Mouse (Mus musculus) layer of hippocampus, adult 8-10 months (tissue): Measurements from ENCODE around the gene Nubp1. TPM values are rescaled to one million over a fixed set of nuclear protein-coding genes. Genes with fewer than 3 reads are reported as not detected.

ENCODE experiments used
- DNase-seq, 2 experiments: peaks; one replicate each; pipeline ENCODE4 v3.0.0; 2022; ENCODE audit warnings: low spot score in 2 of 2
- total RNA-seq, 4 experiments: library from RNA; stranded (reverse); gene quantifications; 2 replicates each; pipeline ENCODE4 v1.2.4; 2022

Nubp1 gene
- total RNA-seq, 4 experiments from 2014 or later, result 16.8 to 20.7 (median 17.8) TPM

DNA sequence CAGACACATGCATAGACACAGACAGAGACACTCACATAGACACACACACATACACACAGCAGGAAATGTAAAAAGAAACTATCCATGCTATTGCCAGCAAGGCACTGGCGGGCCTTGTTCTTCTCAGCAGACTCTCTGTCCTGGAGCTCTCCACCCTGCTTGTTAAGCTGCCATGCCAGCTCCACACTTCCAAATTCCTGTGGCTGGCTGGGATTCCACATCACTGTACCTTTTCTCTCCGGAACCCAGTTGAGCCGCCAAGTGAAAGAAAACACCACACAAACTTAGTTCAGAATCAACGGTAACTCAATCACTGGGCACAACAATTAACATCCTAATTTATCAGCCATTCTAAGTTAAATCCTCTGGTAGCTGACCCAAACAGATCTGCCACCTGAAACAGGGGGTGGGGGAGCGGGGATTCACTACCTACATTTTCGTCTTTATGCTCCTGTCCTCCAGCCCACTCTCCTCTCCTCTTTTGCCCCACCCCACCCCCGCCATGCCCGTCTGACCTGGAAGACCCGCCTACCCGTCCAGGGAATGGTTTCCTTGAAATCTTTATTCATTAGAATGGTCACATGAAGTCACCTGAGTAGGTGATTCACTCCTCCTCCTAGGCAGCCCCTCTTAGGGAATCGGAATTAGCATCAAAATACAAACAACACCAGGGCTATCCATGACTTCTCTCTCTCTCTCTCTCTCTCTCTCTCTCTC is 55.8 kb downstream of the Nubp1 start:
- DNase-seq, result no peak

- peak; percentile 72 to 73 for DNase-seq
Measured at GRCm38 (mm10) chr16:10468201-10468600, 56.5 kb downstream of the Nubp1 start.

GRCm38 (mm10) chr16:10471950-10472349 is 60.2 kb downstream of the Nubp1 start:
- no peak for DNase-seq

Other genes starting within 250 kb of the Nubp1 start
- gene Rpl39l, start 241.7 kb upstream of the Nubp1 start, total RNA-seq, result not detected
- gene Atf7ip2, start 219.2 kb upstream of the Nubp1 start, total RNA-seq, result under 1 TPM in 1 of 4 experiments, not detected in 3; 0.16 TPM
- gene Emp2, start 98.0 kb upstream of the Nubp1 start, total RNA-seq, result 10 to 100 TPM; 13.1 to 15.5 (median 14.5) TPM
- gene Tekt5, start 16.5 kb upstream of the Nubp1 start, total RNA-seq, result 1 to 10 TPM; 8.2 to 9.5 (median 9.1) TPM
- gene Tvp23a, start 35.4 kb downstream of the Nubp1 start, total RNA-seq, result 10 to 100 TPM; 24.5 to 28.4 (median 25.9) TPM
- under 1 TPM; 0.18 to 0.67 (median 0.39) TPM for gene Ciita, start 68.1 kb downstream of the Nubp1 start, total RNA-seq
- 10 to 100 TPM; 55.5 to 66.1 (median 63.2) TPM for gene Dexi, start 131.1 kb downstream of the Nubp1 start, total RNA-seq
- 10 to 100 TPM; 85.2 to 99.0 (median 92.5) TPM for gene Clec16a, start 133.4 kb downstream of the Nubp1 start, total RNA-seq